18 mouse cellular contexts compared by ENCODE assay signal in genomic region chr8:3353811-3354442, GRCm38 (mm10). TPM values are rescaled to one million over a fixed set of nuclear protein-coding genes. Genes with fewer than 3 reads are reported as not detected.
DNase-seq lines count a peak whose midpoint lies in the region; ATAC-seq and TF ChIP-seq lines count a peak whose summit lies in the region.
"Had no signal": no experiment of that assay in that cellular context is flagged by ENCODE, and none has a peak within 500 bp of the region (broad histone marks: within the 10 kb centered on the region; RNA-seq: fewer than 3 reads in every experiment).

No protein-coding gene starts in this region.

- peak overlapping the region; percentile 15; the same call in 1 of the 2 replicates for H3K4me3 ChIP-seq in gastrocnemius, adult 2 months
- 0 out of 2 replicates have a peak overlapping the region, but pooled peaks have one; percentile 37 for H3K4me3 ChIP-seq in E14TG2a.4 (replicated peaks; ENCODE audit: low read length)
- H3K4me3 ChIP-seq in liver, embryonic 16.5 days (ENCODE audit: low read depth, low read length): peak overlapping the region; percentile 41
- H3K4me3 ChIP-seq in stomach, embryonic 14.5 days (ENCODE audit: low read depth, low read length): no peak overlapping the region
- no peak overlapping the region for H3K4me3 ChIP-seq in midbrain, embryonic 15.5 days
- H3K4me3 ChIP-seq in forebrain, embryonic 11.5 days (ENCODE audit: low read depth, low read length): no peak overlapping the region
- H3K4me3 ChIP-seq: embryonic facial prominence, embryonic 13.5 days; neural tube, embryonic 15.5 days had no signal

- H3K36me3 ChIP-seq in E14TG2a.4 (ENCODE audit: insufficient read depth, low read length): no peaks in the 10 kb centered on the region
- no peaks in the 10 kb centered on the region for H3K36me3 ChIP-seq in liver, embryonic 16.5 days (ENCODE audit: control insufficient read depth, insufficient read depth)
- no peaks in the 10 kb centered on the region for H3K36me3 ChIP-seq in stomach, embryonic 14.5 days (ENCODE audit: control insufficient read depth, insufficient read depth, low read length)
- H3K36me3 ChIP-seq in midbrain, embryonic 15.5 days (replicated peaks): no peaks in the 10 kb centered on the region
- H3K36me3 ChIP-seq in forebrain, embryonic 11.5 days (ENCODE audit: control insufficient read depth, insufficient read depth, low read length): no peaks in the 10 kb centered on the region
- H3K36me3 ChIP-seq: embryonic facial prominence, embryonic 13.5 days; G1E; neural tube, embryonic 15.5 days had no signal

- intact Hi-C loops in gastrocnemius, adult 2 months (cut with DNase I): loop anchor here (10.0 kb wide), 1 partner anchor 321 kb away; the partner anchor contains the start of genes Fcor and Trappc5

- TF ChIP-seq CTCF in gastrocnemius, adult 2 months (IDR thresholded peaks at IDR 0.05): no peak
- no peak for TF ChIP-seq CTCF in E14TG2a.4 (conservative IDR thresholded peaks at IDR 0.05; ENCODE audit: low read length)

- no peaks in the 10 kb centered on the region for H3K27me3 ChIP-seq in E14TG2a.4 (ENCODE audit: insufficient read depth, low read length)
- H3K27me3 ChIP-seq in liver, embryonic 16.5 days (ENCODE audit: control insufficient read depth, insufficient read depth, low read depth, low read length): no peaks in the 10 kb centered on the region
- no peaks in the 10 kb centered on the region for H3K27me3 ChIP-seq in stomach, embryonic 14.5 days (ENCODE audit: control insufficient read depth, insufficient read depth, low read length)
- no peaks in the 10 kb centered on the region for H3K27me3 ChIP-seq in midbrain, embryonic 15.5 days (replicated peaks)
- H3K27me3 ChIP-seq in forebrain, embryonic 11.5 days (ENCODE audit: control insufficient read depth, insufficient read depth, low read length): no peaks in the 10 kb centered on the region
- H3K27me3 ChIP-seq: embryonic facial prominence, embryonic 13.5 days; neural tube, embryonic 15.5 days had no signal

- WGBS in liver, embryonic 16.5 days (ENCODE audit: insufficient replicate concordance): 25% methylated on average over 6 of the region's 6 CpGs
- 64% methylated on average over 6 of the region's 6 CpGs for WGBS in stomach, embryonic 14.5 days
- WGBS in midbrain, embryonic 15.5 days: 65% methylated on average over 6 of the region's 6 CpGs
- WGBS in forebrain, embryonic 11.5 days: 72% methylated on average over 6 of the region's 6 CpGs

- H3K4me2 ChIP-seq in liver, embryonic 16.5 days (ENCODE audit: low read depth, low read length): peak overlapping the region; percentile 6; the same call in 1 of the 2 replicates
- H3K4me2 ChIP-seq in stomach, embryonic 14.5 days (replicated peaks; ENCODE audit: low read depth, low read length): 0 out of 2 replicates have a peak overlapping the region, but pooled peaks have one; percentile 6
- no peak overlapping the region for H3K4me2 ChIP-seq in midbrain, embryonic 15.5 days
- no peak overlapping the region for H3K4me2 ChIP-seq in forebrain, embryonic 11.5 days (ENCODE audit: low read depth, low read length, severe bottlenecking)
- H3K4me2 ChIP-seq: embryonic facial prominence, embryonic 13.5 days; neural tube, embryonic 15.5 days had no signal

- no peak overlapping the region for H3K9ac ChIP-seq in liver, embryonic 16.5 days (ENCODE audit: low read depth, low read length)
- no peak overlapping the region for H3K9ac ChIP-seq in stomach, embryonic 14.5 days (replicated peaks; ENCODE audit: low read depth, low read length)
- no peak overlapping the region for H3K9ac ChIP-seq in midbrain, embryonic 15.5 days
- no peak overlapping the region for H3K9ac ChIP-seq in forebrain, embryonic 11.5 days (ENCODE audit: low read length)
- H3K9ac ChIP-seq: embryonic facial prominence, embryonic 13.5 days; neural tube, embryonic 15.5 days had no signal

- ATAC-seq in liver, embryonic 16.5 days (ENCODE audit: low read depth): no peak
- ATAC-seq in stomach, embryonic 14.5 days (ENCODE audit: insufficient number of reproducible peaks, insufficient read depth, low FRiP score, low read depth): no peak
- no peak for ATAC-seq in midbrain, embryonic 15.5 days (replicated peaks)
- ATAC-seq in forebrain, embryonic 11.5 days (replicated peaks; ENCODE audit: low FRiP score): no peak
- ATAC-seq: forebrain, embryonic 14.5 days had no signal

- no peak overlapping the region for H3K27ac ChIP-seq in gastrocnemius, adult 2 months
- H3K27ac ChIP-seq in liver, embryonic 16.5 days (ENCODE audit: low read length): peak overlapping the region; percentile 73
- no peak overlapping the region; the same call in 1 of the 2 replicates for H3K27ac ChIP-seq in stomach, embryonic 14.5 days (ENCODE audit: low read length)
- no peak overlapping the region for H3K27ac ChIP-seq in midbrain, embryonic 15.5 days
- H3K27ac ChIP-seq in forebrain, embryonic 11.5 days (ENCODE audit: low read depth, low read length): no peak overlapping the region
- H3K27ac ChIP-seq: embryonic facial prominence, embryonic 13.5 days; neural tube, embryonic 15.5 days had no signal

- no peak for DNase-seq in gastrocnemius, adult 2 months
- no peak for DNase-seq in gastrocnemius, postnatal 10 days
- no peak for DNase-seq in gastrocnemius, postnatal 4 days (ENCODE audit: low spot score in 2 of 2)
- DNase-seq in forebrain, embryonic 11.5 days (ENCODE audit: low spot score): no peak
- DNase-seq: cerebellum, postnatal 14 days; gastrocnemius, postnatal 36 days; heart, postnatal 4 days; kidney, postnatal 36 days; midbrain, embryonic 14.5 days had no signal

- no peaks in the 10 kb centered on the region for H3K9me3 ChIP-seq in E14TG2a.4 (ENCODE audit: low read length)
- no peaks in the 10 kb centered on the region for H3K9me3 ChIP-seq in liver, embryonic 16.5 days (replicated peaks; ENCODE audit: control insufficient read depth, low read length)
- no peaks in the 10 kb centered on the region for H3K9me3 ChIP-seq in stomach, embryonic 14.5 days (ENCODE audit: control insufficient read depth, low read depth, low read length)
- H3K9me3 ChIP-seq in midbrain, embryonic 15.5 days: no peaks in the 10 kb centered on the region
- H3K9me3 ChIP-seq in forebrain, embryonic 11.5 days (ENCODE audit: control insufficient read depth, low read length): no peaks in the 10 kb centered on the region
- H3K9me3 ChIP-seq: G1E; neural tube, embryonic 15.5 days had no signal

- H3K4me1 ChIP-seq in E14TG2a.4 (replicated peaks; ENCODE audit: low read depth, low read length): peaks cover 36% of the 10 kb centered on the region
- peaks cover 7% of the 10 kb centered on the region for H3K4me1 ChIP-seq in liver, embryonic 16.5 days (ENCODE audit: control insufficient read depth, low read depth, low read length)
- H3K4me1 ChIP-seq in stomach, embryonic 14.5 days (ENCODE audit: control insufficient read depth, insufficient read depth, low read length): no peaks in the 10 kb centered on the region
- no peaks in the 10 kb centered on the region for H3K4me1 ChIP-seq in midbrain, embryonic 15.5 days
- no peaks in the 10 kb centered on the region for H3K4me1 ChIP-seq in forebrain, embryonic 11.5 days (replicated peaks; ENCODE audit: control insufficient read depth, insufficient read depth, low read length)
- H3K4me1 ChIP-seq: embryonic facial prominence, embryonic 13.5 days; neural tube, embryonic 15.5 days had no signal

RNA-seq across cellular contexts. Expression of gene A430078G23Rik, which starts 0.7 kb away (rescaled TPM):
- total RNA-seq in gastrocnemius, adult 2 months (2021): not detected
- under 1 TPM; 0.14 to 0.19 TPM for total RNA-seq in gastrocnemius, postnatal 10 days (2021)
- 0.99 and 1.4 TPM in 2 replicates for polyA plus RNA-seq in liver, embryonic 16.5 days (2015; fragmentation: Nextera tagmentation; extraction: Ambion mirVana)
- polyA plus RNA-seq in stomach, embryonic 14.5 days (2014; fragmentation: Nextera tagmentation; extraction: Ambion mirVana): 0.27 and 0.39 TPM in 2 replicates
- polyA plus RNA-seq in midbrain, embryonic 15.5 days (2015; fragmentation: Nextera tagmentation; extraction: Ambion mirVana): not detected in 2 replicates
- under 1 TPM; 0.39 to 0.49 TPM for total RNA-seq in gastrocnemius, postnatal 4 days (2021)
- not detected in 2 replicates for polyA plus RNA-seq in forebrain, embryonic 11.5 days (2014; fragmentation: Nextera tagmentation; extraction: Ambion mirVana)
- total RNA-seq: left cerebral cortex, adult 8-10 months had no signal
- polyA plus RNA-seq: embryonic facial prominence, embryonic 13.5 days; midbrain, embryonic 14.5 days; neural tube, embryonic 15.5 days had no signal

RNA-seq across cellular contexts. Expression of gene Arhgef18, which starts 38.9 kb away (rescaled TPM):
- 10 to 100 TPM in 1 of 2 experiments, 1 to 10 TPM in 1; 6.9 to 11.8 TPM for total RNA-seq in gastrocnemius, adult 2 months (2021)
- total RNA-seq in gastrocnemius, postnatal 10 days (2021): 10 to 100 TPM in 1 of 2 experiments, 1 to 10 TPM in 1; 9.3 to 14.2 TPM
- polyA plus RNA-seq in liver, embryonic 16.5 days (2015; fragmentation: Nextera tagmentation; extraction: Ambion mirVana): 2.1 and 2.6 TPM in 2 replicates
- 9.6 and 13.2 TPM in 2 replicates for polyA plus RNA-seq in stomach, embryonic 14.5 days (2014; fragmentation: Nextera tagmentation; extraction: Ambion mirVana)
- polyA plus RNA-seq in midbrain, embryonic 15.5 days (2015; fragmentation: Nextera tagmentation; extraction: Ambion mirVana): 11.8 and 13.3 TPM in 2 replicates
- 10 to 100 TPM; 16.9 to 17.3 TPM for total RNA-seq in gastrocnemius, postnatal 4 days (2021)
- polyA plus RNA-seq in forebrain, embryonic 11.5 days (2014; fragmentation: Nextera tagmentation; extraction: Ambion mirVana): 10.4 and 12.3 TPM in 2 replicates

Comparison
In these comparisons a context has a peak if more than half of its experiments do, and no peak if none do; other contexts are left out.
1. H3K4me3 ChIP-seq: peak in gastrocnemius, adult 2 months (single experiment), E14TG2a.4 (single experiment) and liver, embryonic 16.5 days (single experiment); none in stomach, embryonic 14.5 days (single experiment), midbrain, embryonic 15.5 days (single experiment) and forebrain, embryonic 11.5 days (single experiment).
2. H3K4me2 ChIP-seq: peak in liver, embryonic 16.5 days (single experiment) and stomach, embryonic 14.5 days (single experiment); none in midbrain, embryonic 15.5 days (single experiment) and forebrain, embryonic 11.5 days (single experiment).